Mouse (Mus musculus) gastrocnemius, adult 8-10 months (tissue): ENCODE measurements around the gene Prlh. TPM values are rescaled to one million over a fixed set of nuclear protein-coding genes. Genes with fewer than 3 reads are reported as not detected.
A peak's percentile ranks its signal among the peaks of the same experiment; 100 is the strongest.

Source experiments
- DNase-seq, 2 experiments: peaks; one replicate each; pipeline ENCODE4 v3.0.0; 2022; ENCODE audit warnings: low spot score in 2 of 2
- total RNA-seq, 4 experiments: library from RNA; stranded (reverse); gene quantifications; 2 replicates each; pipeline ENCODE4 v1.2.4; 2022

Prlh gene
- not detected for total RNA-seq

GRCm38 (mm10) chr1:90952808-90953207, at the start of gene Prlh:
Prlh (plus strand) TSS chr1:90953108.
- no peak for DNase-seq

GRCm38 (mm10) chr1:90903211-90903945, 49.5 kb upstream of the Prlh start:
- DNase-seq: no peak

- DNase-seq: no peak
Measured at GRCm38 (mm10) chr1:90903971-90904458, 48.9 kb upstream of the Prlh start.

- DNase-seq: no peak
Measured at GRCm38 (mm10) chr1:90904729-90905404, 48.0 kb upstream of the Prlh start.

- DNase-seq: peak in 1 of 2 experiments; percentile 34
Measured at GRCm38 (mm10) chr1:90906357-90906756, 46.6 kb upstream of the Prlh start.

GRCm38 (mm10) chr1:90909161-90909560, 43.7 kb upstream of the Prlh start:
- no peak for DNase-seq

GRCm38 (mm10) chr1:90909631-90910152, 43.2 kb upstream of the Prlh start:
- DNase-seq: peak in 1 of 2 experiments; percentile 48

- no peak for DNase-seq
Measured at GRCm38 (mm10) chr1:90913231-90913630, 39.7 kb upstream of the Prlh start.

- no peak for DNase-seq
Measured at GRCm38 (mm10) chr1:90914948-90915569, 37.8 kb upstream of the Prlh start, which contains the start of gene Mlph. Mlph (plus strand) TSS chr1:90915085.

- DNase-seq: no peak
Measured at GRCm38 (mm10) chr1:90917509-90917908, 35.4 kb upstream of the Prlh start.

GRCm38 (mm10) chr1:90921687-90922086, 31.2 kb upstream of the Prlh start:
- DNase-seq: no peak

GRCm38 (mm10) chr1:90926030-90926429, 26.9 kb upstream of the Prlh start:
- no peak for DNase-seq

GRCm38 (mm10) chr1:90927308-90927707, 25.6 kb upstream of the Prlh start:
- no peak for DNase-seq

- no peak for DNase-seq
Measured at GRCm38 (mm10) chr1:90927929-90928574, 24.9 kb upstream of the Prlh start.

GRCm38 (mm10) chr1:90928575-90928934, 24.4 kb upstream of the Prlh start:
- DNase-seq: peak; percentile 75 to 78

- DNase-seq: no peak
Measured at GRCm38 (mm10) chr1:90933001-90933400, 19.9 kb upstream of the Prlh start.

GRCm38 (mm10) chr1:90936990-90937389, 15.9 kb upstream of the Prlh start:
- no peak for DNase-seq

GRCm38 (mm10) chr1:90939980-90940379, 12.9 kb upstream of the Prlh start:
- DNase-seq: no peak

GRCm38 (mm10) chr1:90945171-90945570, 7.7 kb upstream of the Prlh start:
- no peak for DNase-seq

- no peak for DNase-seq
Measured at GRCm38 (mm10) chr1:90947252-90947651, 5.7 kb upstream of the Prlh start.

- no peak for DNase-seq
Measured at GRCm38 (mm10) chr1:90949309-90949708, 3.6 kb upstream of the Prlh start.

GRCm38 (mm10) chr1:90951670-90952069, 1.2 kb upstream of the Prlh start:
- DNase-seq: no peak
